Mouse (Mus musculus) forebrain, embryonic 16.5 days (tissue): ENCODE measurements around the gene Med17. TPM values are rescaled to one million over a fixed set of nuclear protein-coding genes. Genes with fewer than 3 reads are reported as not detected.

Experiments used
- ATAC-seq: fragments of 200-750 bp; cut with Nextera tagmentation; 2 replicates; pipeline ENCODE4 v1.8.0; 2017; ENCODE audit warnings: mild to moderate bottlenecking, moderate library complexity
- H3K27ac ChIP-seq: fragments of 300-500 bp; sonication (generic); 2 replicates; pipeline ENCODE4 v1.5.1; 2014; ENCODE audit warnings: low read length, control low read depth
- H3K27me3 ChIP-seq: fragments of 300-500 bp; sonication (generic); replicated peaks from 2 replicates; pipeline ENCODE4 v1.6.1; 2014; ENCODE audit warnings: low read length; ENCODE audit not compliant: control insufficient read depth, insufficient read depth
- H3K36me3 ChIP-seq: fragments of 300-500 bp; sonication (generic); 2 replicates; pipeline ENCODE4 v1.6.1; 2014; ENCODE audit not compliant: control insufficient read depth, insufficient read depth
- H3K4me1 ChIP-seq: fragments of 300-500 bp; sonication (generic); replicated peaks from 2 replicates; pipeline ENCODE4 v1.6.1; 2014; ENCODE audit warnings: low read length; ENCODE audit not compliant: control insufficient read depth, insufficient read depth
- H3K4me2 ChIP-seq: fragments of 300-500 bp; sonication (generic); 2 replicates; pipeline ENCODE4 v1.6.1; 2014; ENCODE audit warnings: mild to moderate bottlenecking, low read length, control low read depth
- H3K4me3 ChIP-seq: fragments of 300-500 bp; sonication (generic); replicated peaks from 2 replicates; pipeline ENCODE4 v1.5.1; 2014; ENCODE audit warnings: mild to moderate bottlenecking, low read length, control low read depth
- H3K9ac ChIP-seq: fragments of 300-500 bp; sonication (generic); replicated peaks from 2 replicates; pipeline ENCODE4 v1.6.1; 2014; ENCODE audit warnings: low read depth, low read length, control low read depth
- H3K9me3 ChIP-seq: fragments of 300-500 bp; sonication (generic); 2 replicates; pipeline ENCODE4 v1.6.1; 2016; ENCODE audit warnings: low read length; ENCODE audit not compliant: control insufficient read depth
- WGBS: fragments of 180-500 bp; shearing (Covaris S2); extraction: QIAGEN DNeasy Blood & Tissue Kit; methylation state at CpG from one replicate; pipeline ENCODE4 v1.1.7; 2014; 5-methylcytosine and 5-hydroxymethylcytosine counted together
- polyA plus RNA-seq: library from polyadenylated mRNA; unstranded; fragments of >200 nt; fragmentation: Nextera tagmentation; extraction: Ambion mirVana; gene quantifications from 2 replicates; pipeline ENCODE4 v1.2.1, GENCODE M21; 2015

Gene Med17
- polyA plus RNA-seq, 1 experiment from 2014 or later, result 34.9 TPM

DNA sequence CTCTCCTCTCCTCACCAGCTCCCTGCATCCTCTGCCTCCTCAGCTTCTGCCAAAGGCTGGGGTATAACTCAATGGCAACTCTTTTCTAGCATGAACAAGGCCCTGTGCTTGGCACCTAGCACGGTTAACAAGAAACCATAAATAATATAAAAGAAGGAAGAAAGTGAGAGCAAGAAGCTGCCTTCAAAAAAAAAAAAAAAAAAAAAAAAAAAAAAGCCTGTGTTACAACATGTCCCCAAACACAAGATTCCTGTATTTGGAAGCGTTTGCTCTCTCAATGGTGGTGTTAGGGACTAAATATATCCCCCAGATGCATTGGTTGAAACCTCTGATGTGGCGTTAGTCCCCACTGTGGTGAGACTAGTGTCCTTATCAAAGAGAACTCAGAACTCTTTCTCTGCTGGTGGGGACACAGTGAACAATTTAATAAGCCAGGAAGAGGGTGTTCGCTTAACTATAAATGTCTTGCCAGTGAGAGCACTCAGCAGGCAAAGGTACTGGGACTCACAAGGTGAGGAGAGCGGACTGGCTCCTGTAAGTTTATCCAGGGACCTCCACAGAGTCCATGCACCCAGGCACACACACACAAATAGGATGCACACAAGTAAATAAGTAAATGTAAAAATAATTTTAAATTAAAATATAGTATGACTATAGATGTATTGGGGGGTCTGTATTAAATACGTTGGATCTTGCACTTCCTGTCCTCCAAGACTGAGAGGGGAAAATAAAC, 38.7 kb downstream of the Med17 start:
- Histone ChIP-seq H3K4me2 (no peak overlapping the region), H3K9ac (no peak overlapping the region), H3K9me3 (no peaks in the 10 kb centered on the region), H3K4me1 (peaks cover 11% of the 10 kb centered on the region), H3K36me3 (no peaks in the 10 kb centered on the region), H3K27me3 (no peaks in the 10 kb centered on the region), H3K4me3 (no peak overlapping the region), H3K27ac (no peak overlapping the region)
- 77% methylated on average over 6 of the region's 6 CpGs for WGBS
- ATAC-seq, result no peak

DNA sequence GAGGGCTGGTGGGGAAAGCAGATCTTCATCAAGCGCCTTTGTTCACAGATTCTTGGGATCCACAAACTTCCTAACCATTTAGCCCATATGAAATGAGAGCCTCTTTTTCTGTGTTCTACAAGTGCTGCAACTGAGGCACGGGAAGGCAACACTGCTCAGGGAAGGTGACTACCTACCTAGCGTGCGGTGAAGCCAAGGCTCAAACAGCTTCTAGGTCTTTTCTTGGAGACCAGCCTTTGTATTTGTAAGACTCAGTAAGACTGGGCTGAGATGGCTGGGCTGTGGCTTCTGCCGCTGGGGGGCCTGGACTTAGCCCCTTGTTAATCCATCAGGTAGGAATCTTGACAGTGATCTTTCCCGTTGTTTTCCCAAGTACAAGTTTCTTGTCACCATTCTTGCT, 39.7 kb downstream of the Med17 start:
- no peak overlapping the region for H3K27ac ChIP-seq
- no peak overlapping the region for H3K4me2 ChIP-seq
- no peak for ATAC-seq
- H3K27me3 ChIP-seq, result no peaks in the 10 kb centered on the region
- H3K4me3 ChIP-seq, result no peak overlapping the region
- 95% methylated on average over 6 of the region's 6 CpGs for WGBS
- H3K4me1 ChIP-seq, result peaks cover 11% of the 10 kb centered on the region
- H3K9me3 ChIP-seq, result no peaks in the 10 kb centered on the region
- H3K36me3 ChIP-seq, result no peaks in the 10 kb centered on the region
- H3K9ac ChIP-seq, result no peak overlapping the region

- peak; percentile 93 for ATAC-seq
- H3K9ac ChIP-seq, result peak within 1 kb of the TSS; percentile 79
- H3K4me3 ChIP-seq, result peak within 1 kb of the TSS; percentile 55
- H3K9me3 ChIP-seq, result no peaks in the 10 kb centered on the region
- no peaks in the 10 kb centered on the region for H3K36me3 ChIP-seq
- no peaks in the 10 kb centered on the region for H3K27me3 ChIP-seq
- peak within 1 kb of the TSS; percentile 79 for H3K4me2 ChIP-seq
- H3K27ac ChIP-seq, result no peak within 1 kb of the TSS; the same call in 1 of the 2 replicates
- H3K4me1 ChIP-seq, result peaks cover 11% of the 10 kb centered on the region
- 5% methylated on average over 35 of the region's 35 CpGs for WGBS
Measured at GRCm38 (mm10) chr9:15239042-15239925, 40.4 kb downstream of the Med17 start, which contains the start of gene Vstm5. Vstm5 (plus strand) TSS chr9:15239045.

DNA sequence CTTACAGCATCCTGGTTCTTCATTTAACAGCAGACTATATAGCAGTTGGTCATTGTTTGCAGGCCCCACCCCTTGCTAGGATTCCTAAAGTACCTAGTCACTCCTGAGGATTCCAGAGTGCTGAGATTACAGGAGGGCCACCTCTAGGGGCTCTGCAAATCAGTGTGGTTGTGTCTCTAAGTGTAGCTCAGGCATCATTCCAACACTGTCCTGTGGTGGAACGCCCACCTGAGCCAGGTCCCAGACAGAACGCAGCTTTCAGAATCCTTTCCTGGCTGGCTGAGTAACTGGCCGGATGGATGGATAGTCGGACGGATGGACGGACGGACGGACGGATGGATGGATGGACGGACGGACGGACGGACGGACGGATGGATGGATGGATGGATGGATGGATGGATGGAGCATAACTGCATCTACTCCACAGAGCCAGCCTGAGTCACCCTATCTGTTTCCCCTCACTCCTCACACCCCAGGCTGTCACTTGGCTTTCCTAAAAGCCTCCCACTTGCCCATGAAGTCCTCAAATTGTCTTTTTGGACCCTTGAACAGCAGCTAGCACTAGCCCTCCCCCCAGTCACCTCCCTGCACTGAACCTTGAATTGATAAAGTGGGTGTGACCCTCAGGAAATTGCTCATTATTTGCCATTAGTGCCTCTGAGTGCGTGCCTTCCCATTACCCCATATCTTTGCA, 41.3 kb downstream of the Med17 start:
- peak overlapping the region; percentile 79 for H3K9ac ChIP-seq
- H3K27ac ChIP-seq, result no peak overlapping the region
- no peaks in the 10 kb centered on the region for H3K9me3 ChIP-seq
- peaks cover 11% of the 10 kb centered on the region for H3K4me1 ChIP-seq
- WGBS, result 68% methylated on average over 16 of the region's 16 CpGs
- H3K4me2 ChIP-seq, result peak overlapping the region; percentile 79
- ATAC-seq, result peak; percentile 6; the same call in 1 of the 2 replicates
- peak overlapping the region; percentile 55 for H3K4me3 ChIP-seq
- H3K27me3 ChIP-seq, result no peaks in the 10 kb centered on the region
- no peaks in the 10 kb centered on the region for H3K36me3 ChIP-seq

DNA sequence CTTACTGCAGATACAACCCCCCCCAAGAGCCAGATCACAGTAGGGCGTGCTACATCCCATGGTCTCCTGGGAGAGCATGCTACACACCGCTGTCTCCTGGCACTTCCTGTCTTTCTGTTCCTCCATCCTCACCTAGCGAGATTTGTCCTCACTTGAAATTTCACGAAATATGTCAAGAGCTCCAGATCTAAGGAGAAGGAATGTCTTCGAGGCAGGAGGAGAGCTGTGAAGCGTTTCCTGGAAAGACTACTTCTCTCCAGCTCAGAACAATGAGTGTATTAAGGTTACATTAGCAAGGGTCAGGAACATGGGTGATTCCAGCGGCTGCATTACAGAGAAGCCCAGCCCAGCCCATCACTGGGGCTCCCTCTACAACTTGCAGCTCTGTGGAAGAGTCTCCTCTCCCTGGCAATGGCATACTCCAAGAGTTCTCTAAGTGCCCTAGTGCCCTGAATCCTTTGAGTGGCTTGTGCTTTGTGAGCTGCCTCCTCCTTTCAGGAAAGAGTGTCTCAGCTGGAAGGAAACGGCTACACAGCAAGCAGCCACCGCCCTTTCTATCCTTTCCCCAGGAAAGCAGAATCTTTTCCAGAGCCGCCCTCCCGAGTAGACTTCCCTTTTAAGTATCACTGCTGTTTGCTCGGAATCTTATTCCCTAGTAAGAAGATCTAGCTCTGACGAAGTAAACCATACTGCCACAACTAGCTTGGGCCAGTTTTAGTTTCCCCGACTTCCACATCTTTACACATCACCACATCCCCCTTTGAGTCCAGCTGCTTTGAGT, 42.0 kb downstream of the Med17 start:
- H3K4me1 ChIP-seq, result peaks cover 11% of the 10 kb centered on the region
- no peak overlapping the region for H3K27ac ChIP-seq
- no peaks in the 10 kb centered on the region for H3K36me3 ChIP-seq
- ATAC-seq, result no peak
- H3K27me3 ChIP-seq, result no peaks in the 10 kb centered on the region
- H3K9ac ChIP-seq, result no peak overlapping the region
- no peak overlapping the region for H3K4me2 ChIP-seq
- H3K4me3 ChIP-seq, result no peak overlapping the region
- H3K9me3 ChIP-seq, result no peaks in the 10 kb centered on the region
- WGBS, result 57% methylated on average over 14 of the region's 14 CpGs

DNA sequence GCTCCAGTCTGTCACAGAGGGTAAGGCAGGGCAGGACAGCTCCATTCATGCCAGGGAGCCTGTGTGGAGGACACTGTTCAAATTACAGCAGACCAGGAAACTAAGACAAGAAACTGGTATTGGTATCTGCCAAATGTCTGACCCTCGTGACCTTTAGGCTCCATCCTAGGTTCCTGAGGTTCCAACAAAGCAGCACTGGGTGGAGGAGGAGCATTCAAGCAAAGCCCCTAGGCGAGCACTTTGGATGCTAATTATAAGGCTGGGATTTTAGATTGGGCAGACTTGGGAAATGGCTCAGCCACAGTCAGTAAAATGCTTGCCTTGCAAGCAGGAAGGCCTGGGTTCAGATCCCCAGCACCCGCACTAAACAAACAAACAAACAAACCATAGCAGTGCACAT, 43.7 kb downstream of the Med17 start:
- Histone ChIP-seq H3K27ac (no peak overlapping the region), H3K36me3 (no peaks in the 10 kb centered on the region), H3K27me3 (no peaks in the 10 kb centered on the region), H3K4me1 (peaks cover 11% of the 10 kb centered on the region), H3K4me3 (no peak overlapping the region), H3K4me2 (no peak overlapping the region), H3K9ac (no peak overlapping the region), H3K9me3 (no peaks in the 10 kb centered on the region)
- WGBS, result 65% methylated on average over 3 of the region's 3 CpGs
- ATAC-seq, result no peak

DNA sequence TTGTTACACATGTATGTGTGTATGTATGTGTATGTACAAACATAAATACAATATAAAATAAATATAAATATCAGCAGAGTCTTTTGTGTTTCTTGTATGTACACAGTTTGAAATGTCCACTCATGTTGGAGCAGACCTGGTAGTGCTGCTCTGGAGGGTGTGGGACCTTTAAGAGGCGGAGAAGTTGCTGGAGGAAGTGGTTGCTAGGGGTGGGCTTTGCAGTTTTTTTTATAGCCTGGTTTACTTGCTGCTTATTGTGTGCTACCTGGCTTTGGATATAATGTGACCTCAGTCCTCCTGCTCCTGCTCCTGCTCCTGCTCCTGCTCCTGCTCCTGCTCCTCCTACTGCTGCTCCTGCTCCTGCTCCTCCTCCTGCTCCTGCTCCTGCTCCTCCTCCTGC, 46.1 kb downstream of the Med17 start:
- H3K4me1 ChIP-seq, result peaks cover 3% of the 10 kb centered on the region; the same call in 1 of the 2 replicates
- 92% methylated on average over 1 of the region's 1 CpGs for WGBS

GRCm38 (mm10) chr9:15232445-15232844, 47.3 kb downstream of the Med17 start:
- H3K27ac ChIP-seq, result no peak overlapping the region
- ATAC-seq, result no peak
- H3K4me1 ChIP-seq, result no peaks in the 10 kb centered on the region
- no peaks in the 10 kb centered on the region for H3K36me3 ChIP-seq
- H3K9ac ChIP-seq, result no peak overlapping the region
- H3K9me3 ChIP-seq, result no peaks in the 10 kb centered on the region
- no peak overlapping the region for H3K4me2 ChIP-seq
- H3K4me3 ChIP-seq, result no peak overlapping the region
- 93% methylated on average over 3 of the region's 3 CpGs for WGBS
- H3K27me3 ChIP-seq, result no peaks in the 10 kb centered on the region

More for the DNA sequence above, 46.1 kb downstream of the Med17 start:
- no peak overlapping the region for H3K4me3 ChIP-seq
- no peaks in the 10 kb centered on the region for H3K27me3 ChIP-seq
- H3K36me3 ChIP-seq, result no peaks in the 10 kb centered on the region
- no peak overlapping the region for H3K27ac ChIP-seq
- no peak for ATAC-seq
- H3K4me2 ChIP-seq, result no peak overlapping the region
- H3K9ac ChIP-seq, result no peak overlapping the region
- H3K9me3 ChIP-seq, result no peaks in the 10 kb centered on the region
